Mouse (Mus musculus) splenic B cell, adult 2 months (primary cell): Measurements from ENCODE around the gene Itga6.
"Not testable (repeated sequence)": the region's sequence is repeated elsewhere in the genome, so short reads cannot be mapped to it uniquely, and the experiment has no call there.

Experiments used
- DNase-seq: peaks from one replicate; pipeline ENCODE4 v3.0.0-alpha.2; 2011; ENCODE audit warnings: low read depth, low spot score
- H3K27me3 ChIP-seq: 2 replicates; pipeline ENCODE4 v1.6.1; 2012; ENCODE audit warnings: mild to moderate bottlenecking, low read length, moderate library complexity, mixed read lengths; ENCODE audit not compliant: control insufficient read depth, poor library complexity, insufficient read depth, severe bottlenecking
- H3K36me3 ChIP-seq: 2 replicates; pipeline ENCODE4 v1.6.1; 2012; ENCODE audit warnings: mild to moderate bottlenecking, low read length, moderate library complexity, mixed read lengths; ENCODE audit not compliant: control insufficient read depth, poor library complexity, insufficient read depth, severe bottlenecking

Gene Itga6

GRCm38 (mm10) chr2:71882914-71883651 lies 137.7 kb downstream of the Itga6 start:
- no peaks in the 10 kb centered on the region for H3K27me3 ChIP-seq
- H3K36me3 ChIP-seq, result peaks cover 11% of the 10 kb centered on the region
- no peak for DNase-seq

DNA sequence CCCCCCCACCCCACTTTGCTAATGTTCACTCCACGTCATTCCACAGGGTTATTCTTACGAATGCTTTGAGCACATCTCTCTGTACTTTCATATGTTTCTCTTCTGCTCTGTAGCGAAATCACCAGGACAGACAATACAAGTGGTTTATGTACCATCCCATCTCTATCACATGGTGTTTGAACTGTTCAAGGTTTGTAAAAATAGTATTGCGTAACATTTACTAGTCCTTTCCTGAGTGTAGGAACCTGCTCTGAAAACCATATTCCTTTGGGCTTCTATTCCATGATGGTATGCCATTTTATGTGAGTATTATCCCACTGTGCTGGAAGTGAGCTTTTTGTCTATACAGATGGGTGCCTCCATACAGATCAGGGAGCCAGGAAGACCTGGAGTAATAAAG lies 141.9 kb downstream of the Itga6 start:
- Histone ChIP-seq H3K36me3 (peaks cover 12% of the 10 kb centered on the region), H3K27me3 (no peaks in the 10 kb centered on the region; the same call in 1 of the 2 replicates)
- DNase-seq, result no peak

GRCm38 (mm10) chr2:71888437-71888836 lies 143.0 kb downstream of the Itga6 start:
- H3K36me3 ChIP-seq, result peaks cover 13% of the 10 kb centered on the region
- no peaks in the 10 kb centered on the region; the same call in 1 of the 2 replicates for H3K27me3 ChIP-seq
- DNase-seq, result no peak

DNA sequence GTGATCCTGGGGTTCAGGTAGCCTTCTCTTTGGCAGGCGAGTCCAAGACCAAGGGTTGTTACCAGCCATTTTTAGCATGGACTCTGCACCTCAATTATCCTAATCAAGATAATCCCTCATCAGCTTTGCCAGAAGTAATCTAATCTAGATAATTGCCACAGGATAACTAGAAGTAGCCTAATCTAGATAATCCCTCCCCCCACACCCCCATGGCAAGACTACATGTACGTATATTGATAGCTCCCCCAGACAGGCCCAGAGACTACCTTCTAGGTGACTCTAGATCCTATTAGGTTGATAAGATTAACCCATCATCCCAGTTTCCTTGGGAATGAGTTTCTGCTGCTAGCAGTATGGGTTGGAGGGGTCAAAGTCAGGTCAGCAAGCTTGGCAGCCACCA lies 146.1 kb downstream of the Itga6 start:
- Histone ChIP-seq H3K36me3 (peaks cover 3% of the 10 kb centered on the region; the same call in 1 of the 2 replicates), H3K27me3 (no peaks in the 10 kb centered on the region; the same call in 1 of the 2 replicates)
- DNase-seq, result no peak

DNA sequence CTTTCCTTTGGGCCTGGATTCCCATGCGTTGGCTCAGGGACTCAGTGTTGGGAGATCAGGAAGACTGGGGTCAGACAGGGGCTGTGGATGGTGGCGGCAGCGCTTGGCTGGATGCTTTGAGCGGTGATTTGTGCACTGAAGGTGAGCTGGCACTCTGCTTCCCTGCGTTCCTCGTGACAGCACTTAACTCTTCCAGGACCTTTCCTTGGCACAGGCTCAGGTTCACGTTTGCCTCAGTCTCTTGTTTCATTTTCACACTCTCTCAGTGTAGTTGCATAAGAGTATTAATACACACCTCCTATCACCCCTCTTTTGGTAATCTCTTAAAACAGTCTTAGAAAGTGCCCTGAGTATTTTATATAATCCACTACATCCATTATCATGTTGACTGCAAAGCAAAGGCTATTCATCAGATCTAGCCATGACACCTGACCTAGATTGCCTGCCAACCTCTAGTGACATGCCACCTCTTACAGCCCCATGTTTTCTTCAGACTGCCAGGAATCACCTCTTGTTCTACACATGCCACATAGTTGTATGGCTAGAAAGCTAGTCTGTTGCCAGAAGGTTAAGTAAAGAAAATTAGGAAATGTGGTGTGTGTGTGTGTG lies 147.4 kb downstream of the Itga6 start:
- Histone ChIP-seq H3K27me3 (no peaks in the 10 kb centered on the region; the same call in 1 of the 2 replicates), H3K36me3 (peaks cover 6% of the 10 kb centered on the region)
- no peak for DNase-seq

DNA sequence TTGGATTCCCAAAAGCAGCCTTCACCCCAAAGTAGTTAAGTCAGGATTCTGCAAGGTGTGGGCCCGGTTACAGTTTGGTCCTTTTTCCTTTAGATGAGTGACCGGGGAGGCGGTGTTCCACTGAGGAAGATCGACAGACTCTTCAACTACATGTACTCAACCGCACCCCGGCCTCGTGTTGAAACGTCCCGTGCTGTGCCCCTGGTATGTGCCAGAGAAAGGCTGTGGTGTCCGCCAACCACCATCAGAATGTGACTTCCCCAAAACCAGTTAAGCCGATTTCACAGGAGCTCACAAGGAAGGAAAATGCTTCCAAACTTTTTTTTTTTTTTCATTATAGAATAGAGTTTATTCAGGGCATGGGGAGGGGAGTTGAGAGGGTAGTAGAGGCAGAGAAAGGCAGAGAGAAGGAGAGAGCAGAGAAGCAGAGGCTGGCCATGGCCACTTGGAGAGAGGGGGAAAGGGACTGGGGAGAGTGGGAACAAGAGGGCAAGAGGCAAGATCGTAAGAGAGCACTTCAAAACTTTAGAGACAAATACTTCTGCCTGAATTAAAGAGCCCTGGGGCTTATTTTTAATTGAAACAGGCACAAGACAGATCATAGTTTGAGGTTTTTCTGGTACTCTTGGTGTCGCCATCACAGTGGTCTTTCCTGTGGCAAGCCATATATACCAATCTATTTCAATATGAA lies 150.3 kb downstream of the Itga6 start:
- DNase-seq, result no peak
- Histone ChIP-seq H3K27me3 (no peaks in the 10 kb centered on the region), H3K36me3 (peaks cover 15% of the 10 kb centered on the region)

- Histone ChIP-seq H3K36me3 (peaks cover 13% of the 10 kb centered on the region), H3K27me3 (no peaks in the 10 kb centered on the region)
- no peak for DNase-seq
These were observed 152.0 kb downstream of the Itga6 start for GRCm38 (mm10) chr2:71897420-71897819.

- H3K27me3 ChIP-seq, result no peaks in the 10 kb centered on the region
- H3K36me3 ChIP-seq, result peaks cover 12% of the 10 kb centered on the region
- DNase-seq, result peak; percentile 57
These were observed 153.0 kb downstream of the Itga6 start for GRCm38 (mm10) chr2:71898335-71898856.

DNA sequence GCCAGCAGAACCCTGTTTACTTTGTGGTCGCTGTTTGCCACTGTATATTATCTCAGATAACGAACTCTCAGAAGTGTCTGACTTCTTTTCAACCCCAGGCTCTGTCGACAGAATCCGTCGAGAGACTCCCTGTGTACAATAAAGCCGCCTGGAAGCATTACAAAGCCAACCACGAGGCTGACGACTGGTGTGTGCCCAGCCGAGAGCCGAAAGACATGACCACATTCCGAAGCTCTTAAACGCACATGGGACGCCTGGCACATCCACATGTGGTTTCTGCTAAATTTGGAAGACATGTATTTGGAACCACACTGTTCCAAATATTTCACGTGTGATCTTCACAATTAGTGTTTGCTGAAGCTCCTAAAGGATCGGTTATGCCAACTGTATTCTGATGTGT lies 154.5 kb downstream of the Itga6 start:
- H3K27me3 ChIP-seq, result no peaks in the 10 kb centered on the region
- no peak for DNase-seq
- peaks cover 12% of the 10 kb centered on the region for H3K36me3 ChIP-seq

DNA sequence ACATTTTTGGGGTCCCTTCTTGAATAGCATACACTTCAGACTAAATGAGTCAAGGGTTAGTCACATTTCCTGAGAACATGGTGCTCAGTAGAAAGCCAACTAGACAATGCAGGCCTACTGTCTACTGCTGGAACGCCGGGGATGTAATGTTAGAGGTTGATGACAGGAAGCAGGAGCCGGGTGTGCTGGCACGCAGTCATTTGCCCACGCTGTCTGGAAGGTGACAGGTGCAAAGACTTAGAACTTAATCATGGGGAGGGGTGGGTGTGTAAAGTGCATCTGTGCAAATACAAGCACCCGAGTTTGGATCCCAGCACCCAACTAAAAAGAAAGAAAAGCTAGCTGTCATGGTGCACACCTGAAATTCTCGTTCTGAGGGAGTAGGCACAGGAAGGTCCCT lies 159.7 kb downstream of the Itga6 start:
- Histone ChIP-seq H3K27me3 (no peaks in the 10 kb centered on the region), H3K36me3 (peaks cover 5% of the 10 kb centered on the region)
- DNase-seq, result no peak

DNA sequence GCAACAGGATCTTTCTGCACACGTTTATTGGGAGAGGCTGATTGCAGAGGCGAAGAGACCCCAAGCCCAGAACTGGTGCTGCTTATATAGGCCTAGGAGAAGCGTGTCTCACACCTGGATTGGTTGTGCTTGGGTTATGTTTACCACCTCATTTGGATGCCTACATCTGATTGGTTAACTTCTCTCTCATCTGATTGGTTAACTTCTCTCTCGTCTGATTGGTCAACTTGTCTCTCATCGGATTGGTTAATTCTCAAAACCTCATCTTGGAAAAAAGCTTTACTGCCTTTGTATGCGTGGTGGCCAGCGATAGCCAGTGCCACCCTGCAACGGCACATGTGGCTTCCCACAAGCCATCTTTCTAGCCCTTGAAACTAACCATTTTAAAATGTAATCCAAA lies 160.9 kb downstream of the Itga6 start:
- H3K36me3 ChIP-seq, DNase-seq, H3K27me3 ChIP-seq: not testable (repeated sequence)
